Mouse (Mus musculus) brain, adult 10 weeks (tissue): ENCODE measurements around the gene Mfsd5. TPM values are rescaled to one million over a fixed set of nuclear protein-coding genes. Genes with fewer than 3 reads are reported as not detected.

Experiments used
- polyA plus RNA-seq: library from polyadenylated mRNA; stranded (reverse); fragments of 350-450 nt; fragmentation: Illumina TruSeq; extraction: RNeasy Lipid Tissue Mini Kit (QIAGEN cat#74804); gene quantifications from one replicate; pipeline ENCODE4 v1.2.3, GENCODE M21; 2015; ENCODE audit warnings: low read depth, low replicate concordance

Gene Mfsd5
- 38.4 TPM for polyA plus RNA-seq

GRCm38 (mm10) chr15:102279092-102279782 is at the start of gene Mfsd5:
Gene Mfsd5, plus strand, starts transcription at chr15:102279454.

GRCm38 (mm10) chr15:102231748-102232147 is 47.5 kb upstream of the Mfsd5 start, which contains the start of gene Itgb7:
Gene Itgb7, minus strand, starts transcription at chr15:102231944.

GRCm38 (mm10) chr15:102257202-102258075 is 21.8 kb upstream of the Mfsd5 start, which contains the start of gene Rarg:
Gene Rarg, minus strand, starts transcription at chr15:102257517.

GRCm38 (mm10) chr15:102270274-102270960 is 8.8 kb upstream of the Mfsd5 start, which contains the start of gene Gm9918:
Gene Gm9918, plus strand, starts transcription at chr15:102270563.

GRCm38 (mm10) chr15:102295633-102296367 is 16.5 kb downstream of the Mfsd5 start, which contains the start of gene Espl1:
Gene Espl1, plus strand, starts transcription at chr15:102296266.

GRCm38 (mm10) chr15:102326022-102326576 is 46.8 kb downstream of the Mfsd5 start, which contains the start of gene Pfdn5:
Gene Pfdn5, plus strand, starts transcription at chr15:102326116.

Other genes starting within 250 kb of the Mfsd5 start
- gene Eif4b, start 205.7 kb upstream of the Mfsd5 start, polyA plus RNA-seq = 110 TPM
- 20.3 TPM for gene Tns2, start 179.0 kb upstream of the Mfsd5 start, polyA plus RNA-seq
- gene Spryd3, start 143.2 kb upstream of the Mfsd5 start, polyA plus RNA-seq = 141 TPM
- gene Igfbp6, start 135.1 kb upstream of the Mfsd5 start, polyA plus RNA-seq = 61.4 TPM
- gene Soat2, start 128.9 kb upstream of the Mfsd5 start, polyA plus RNA-seq = 0.19 TPM
- 47.4 TPM for gene Zfp740, start 76.2 kb upstream of the Mfsd5 start, polyA plus RNA-seq
- gene Csad, start 74.7 kb upstream of the Mfsd5 start, polyA plus RNA-seq = 22.9 TPM
- 1.1 TPM for gene Itgb7, start 47.5 kb upstream of the Mfsd5 start, polyA plus RNA-seq
- gene Rarg, start 21.9 kb upstream of the Mfsd5 start, polyA plus RNA-seq = 7.9 TPM
- gene Gm9918, start 8.9 kb upstream of the Mfsd5 start, polyA plus RNA-seq = not detected
- 0.37 TPM for gene Espl1, start 16.8 kb downstream of the Mfsd5 start, polyA plus RNA-seq
- 664 TPM for gene Pfdn5, start 46.7 kb downstream of the Mfsd5 start, polyA plus RNA-seq
- 74.3 TPM for gene Myg1, start 52.3 kb downstream of the Mfsd5 start, polyA plus RNA-seq
- gene Aaas, start 71.3 kb downstream of the Mfsd5 start, polyA plus RNA-seq = 19.5 TPM
- 1.3 TPM for gene Sp7, start 87.7 kb downstream of the Mfsd5 start, polyA plus RNA-seq
- gene Sp1, start 126.7 kb downstream of the Mfsd5 start, polyA plus RNA-seq = 10.4 TPM
- 0.61 TPM for gene Amhr2, start 165.9 kb downstream of the Mfsd5 start, polyA plus RNA-seq
- 73.3 TPM for gene Prr13, start 179.6 kb downstream of the Mfsd5 start, polyA plus RNA-seq
- 487 TPM for gene Pcbp2, start 191.1 kb downstream of the Mfsd5 start, polyA plus RNA-seq
- not detected for gene Gm10337, start 224.3 kb downstream of the Mfsd5 start, polyA plus RNA-seq
- 72.6 TPM for gene Map3k12, start 237.6 kb downstream of the Mfsd5 start, polyA plus RNA-seq
- gene Tarbp2, start 238.7 kb downstream of the Mfsd5 start, polyA plus RNA-seq = 27.2 TPM
- gene Npff, start 245.5 kb downstream of the Mfsd5 start, polyA plus RNA-seq = 2.1 TPM